Mouse (Mus musculus) CH12.LX (cell line): ENCODE measurements around the gene Rora.

Experiments
- CTCF ChIP-seq, 2 experiments: IDR thresholded peaks in 1 of 2; conservative IDR thresholded peaks in 1 of 2; 2 replicates each; pipeline ENCODE4 v1.5.1; 2011 to 2012; ENCODE audit warnings: low read depth in 2 of 2, low read length in 2 of 2, improper control_type of control experiment in 1 of 2, inconsistent platforms in 1 of 2, mild to moderate bottlenecking in 1 of 2, moderate library complexity in 1 of 2
- EP300 ChIP-seq: IDR thresholded peaks from 2 replicates; pipeline ENCODE4 v1.6.1; 2011; ENCODE audit warnings: low read length, improper control_type of control experiment
- JUN ChIP-seq: IDR thresholded peaks from 2 replicates; pipeline ENCODE4 v1.6.1; 2011; ENCODE audit warnings: low read depth, mild to moderate bottlenecking, low read length, improper control_type of control experiment, moderate library complexity; ENCODE audit not compliant: insufficient read depth
- POLR2A ChIP-seq: IDR thresholded peaks from 2 replicates; pipeline ENCODE4 v1.6.1; 2011; ENCODE audit warnings: low read depth, mild to moderate bottlenecking, improper control_type of control experiment, low read length
- UBTF ChIP-seq: IDR thresholded peaks from 2 replicates; pipeline ENCODE4 v1.6.1; 2012; ENCODE audit warnings: low read depth, mild to moderate bottlenecking, inconsistent platforms, low read length, improper control_type of control experiment, moderate library complexity
- USF1 ChIP-seq: IDR thresholded peaks from 2 replicates; pipeline ENCODE4 v1.6.1; 2014; ENCODE audit warnings: low read depth, mild to moderate bottlenecking, inconsistent platforms, low read length, improper control_type of control experiment
- ZC3H11A ChIP-seq: IDR thresholded peaks from 2 replicates; pipeline ENCODE4 v1.6.1; 2012; ENCODE audit warnings: low read depth, mild to moderate bottlenecking, inconsistent platforms, low read length, improper control_type of control experiment

GRCm38 (mm10) chr9:69259382-69259781 is 605.8 kb downstream of the Rora start:
- TF ChIP-seq POLR2A (no peak), CTCF (conservative IDR thresholded peaks at IDR 0.05 in 1 of 2, IDR thresholded peaks at IDR 0.05 in 1 of 2; ENCODE audit: low read depth in 2 of 2, low read length in 2 of 2) (no peak), ZC3H11A (no peak), UBTF (no peak), USF1 (no peak), JUN (no peak), EP300 (no peak)
